Mouse (Mus musculus) thymus, adult 2 months (tissue): ENCODE results near the gene Sipa1l2.

Experiments used
- CTCF ChIP-seq: fragments of 200-500 bp; IDR thresholded peaks from 2 replicates; pipeline ENCODE4 v1.5.1; 2012; ENCODE audit warnings: mild to moderate bottlenecking, control low read depth, low read length, moderate library complexity, borderline replicate concordance; ENCODE audit not compliant: control insufficient read depth, poor library complexity, insufficient read depth; ENCODE audit errors: extremely low read depth
- POLR2A ChIP-seq: fragments of 200-500 bp; IDR thresholded peaks from 2 replicates; pipeline ENCODE4 v1.6.1; 2012; ENCODE audit warnings: mild to moderate bottlenecking, low read length, control low read depth, moderate library complexity; ENCODE audit not compliant: control insufficient read depth, poor library complexity, insufficient read depth; ENCODE audit errors: extremely low read depth

DNA sequence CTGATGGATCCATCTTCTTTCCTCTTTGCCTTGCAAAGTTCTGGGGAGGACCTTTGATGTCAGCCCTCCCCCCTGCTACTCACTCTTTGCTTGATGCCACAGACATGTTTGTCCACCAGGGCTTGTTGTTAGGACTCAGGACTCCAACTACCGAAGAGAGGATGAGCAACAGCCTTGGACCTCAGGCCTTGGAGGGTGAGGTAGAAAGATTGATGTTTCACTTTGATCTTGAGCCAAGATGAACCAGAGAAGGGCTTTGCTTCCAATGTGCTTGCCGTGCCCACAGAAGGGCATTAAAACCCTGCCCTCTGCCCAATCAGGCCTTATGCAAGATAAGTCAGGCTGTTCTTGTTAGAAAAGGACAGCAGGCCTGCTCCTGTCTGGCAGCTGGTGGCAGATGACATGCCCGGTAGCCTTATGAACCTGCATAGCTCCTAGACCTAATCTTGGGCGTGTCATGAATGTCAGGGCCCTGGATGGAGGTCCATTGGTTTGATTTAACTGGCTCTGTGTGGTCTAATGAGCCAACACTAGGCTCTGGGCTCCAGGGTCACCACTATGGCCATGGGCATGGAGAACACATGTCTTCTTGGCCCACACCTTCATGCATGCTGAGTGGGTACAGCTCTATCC lies 184.9 kb downstream of the Sipa1l2 start:
- TF ChIP-seq POLR2A (no peak), CTCF (no peak)
